Mouse (Mus musculus): ENCODE results near the gene Kat5.

Gene Kat5

GRCm38 (mm10) chr19:5570353-5571246, 39.4 kb downstream of the Kat5 start:
- no peak for DNase-seq

GRCm38 (mm10) chr19:5569521-5569920, 40.5 kb downstream of the Kat5 start:
- DNase-seq: no peak

GRCm38 (mm10) chr19:5568470-5569140, 41.4 kb downstream of the Kat5 start:
- DNase-seq: peak; percentile 83 to 90

GRCm38 (mm10) chr19:5567534-5568469, 42.2 kb downstream of the Kat5 start, which contains the start of gene Ap5b1:
Gene Ap5b1 (plus strand): TSS chr19:5568025.
- peak; percentile 87 to 94 for DNase-seq

GRCm38 (mm10) chr19:5567180-5567533, 42.9 kb downstream of the Kat5 start:
- DNase-seq: no peak

GRCm38 (mm10) chr19:5566316-5566715, 43.7 kb downstream of the Kat5 start:
- peak; percentile 81 to 83 for DNase-seq

- DNase-seq: peak; percentile 51 to 68
Measured at GRCm38 (mm10) chr19:5562776-5563175, 47.3 kb downstream of the Kat5 start.

- peak; percentile 14 to 36 for DNase-seq
Measured at GRCm38 (mm10) chr19:5561886-5562285, 48.2 kb downstream of the Kat5 start.

GRCm38 (mm10) chr19:5561252-5561790, 48.7 kb downstream of the Kat5 start:
- peak; percentile 78 to 87 for DNase-seq

GRCm38 (mm10) chr19:5560457-5561041, 49.5 kb downstream of the Kat5 start, which contains the start of gene Ovol1:
Gene Ovol1 (minus strand): TSS chr19:5560646.
- DNase-seq: peak; percentile 77 to 80

- DNase-seq: peak; percentile 50 to 67
Measured at GRCm38 (mm10) chr19:5559631-5560456, 50.2 kb downstream of the Kat5 start.

- peak; percentile 88 to 90 for DNase-seq
Measured at GRCm38 (mm10) chr19:5559229-5559628, 50.8 kb downstream of the Kat5 start.

- DNase-seq: peak; percentile 19 to 49
Measured at GRCm38 (mm10) chr19:5558770-5559169, 51.3 kb downstream of the Kat5 start.

- DNase-seq: peak; percentile 73 to 78
Measured at GRCm38 (mm10) chr19:5558169-5558568, 51.9 kb downstream of the Kat5 start.

- peak; percentile 87 to 88 for DNase-seq
Measured at GRCm38 (mm10) chr19:5554212-5554611, 55.8 kb downstream of the Kat5 start.

GRCm38 (mm10) chr19:5553802-5554201, 56.2 kb downstream of the Kat5 start:
- DNase-seq: peak; percentile 44 to 54
